Mouse (Mus musculus) left cerebral cortex, postnatal 10 days (tissue): ENCODE data around the gene Atp6v0a1. TPM values are rescaled to one million over a fixed set of nuclear protein-coding genes. Genes with fewer than 3 reads are reported as not detected.

Experiments used
- DNase-seq, 2 experiments: peaks; one replicate each; pipeline ENCODE4 v3.0.0; 2021 to 2022; ENCODE audit warnings: low spot score in 2 of 2, mixed read lengths in 1 of 2; ENCODE audit errors: extremely low spot score in 1 of 2
- intact Hi-C: fragments of 180-260 bp; cut with DNase I; formaldehyde crosslinking; loops from one replicate; pipeline ENCODE4 v1.15.1; 2025
- total RNA-seq, 2 experiments: library from RNA; stranded (reverse); gene quantifications; 2 replicates each; pipeline ENCODE4 v1.2.3; 2021

Gene Atp6v0a1
- total RNA-seq = 100 to 1,000 TPM; 435 to 454 TPM

DNA sequence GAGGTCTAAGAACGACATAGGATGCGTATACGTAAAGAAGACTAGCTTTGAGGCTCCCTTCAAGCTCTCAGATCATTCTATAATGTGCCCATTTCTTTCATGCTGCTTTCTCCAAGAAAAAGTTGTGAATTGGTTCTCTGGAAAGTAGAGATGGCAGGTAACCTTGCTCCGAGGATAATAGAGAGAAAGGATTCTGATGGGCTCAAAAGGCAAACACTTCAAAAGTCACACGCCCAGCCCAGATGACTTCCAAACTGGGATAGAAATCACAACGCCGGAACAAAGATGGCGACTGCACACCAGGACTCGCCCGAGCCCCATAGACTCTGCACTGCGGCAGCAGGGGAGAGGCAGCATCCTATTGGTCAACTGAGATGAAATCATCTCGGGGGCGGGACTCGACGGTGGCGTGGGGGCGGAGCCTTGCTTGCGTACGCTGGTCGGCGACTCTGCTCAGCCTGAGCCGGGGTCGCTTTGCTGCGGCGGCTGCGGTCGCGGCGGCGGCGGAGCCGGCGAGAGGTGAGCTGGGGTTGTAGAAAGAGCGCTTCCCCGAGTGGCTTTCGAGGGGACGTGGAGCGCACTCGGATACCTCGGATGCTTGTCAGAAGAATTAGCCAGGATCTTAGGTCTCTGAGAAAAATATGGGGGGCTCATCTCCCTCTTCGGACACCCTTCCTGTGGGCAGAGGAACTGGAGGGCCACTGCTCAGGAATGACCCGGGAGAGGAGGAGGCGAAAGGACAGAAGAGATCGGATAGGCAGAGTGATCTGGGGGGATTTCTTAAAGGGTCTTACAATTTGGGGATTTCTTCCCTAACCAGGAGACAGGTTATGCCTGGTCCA, at the start of gene Atp6v0a1:
Atp6v0a1 (plus strand) TSS at position 407 of the 842 bp plus-strand sequence.
- DNase-seq = peak; percentile 98
- intact Hi-C loops = no loop called here

- intact Hi-C loops = loop anchor here (5.0 to 10.0 kb wide), 2 partner anchors 195 to 247 kb away; partner anchors contain the start of genes Hcrt, Hspb9 and Kat2a
- peak; percentile 34 to 71 for DNase-seq
Measured at GRCm38 (mm10) chr11:100959464-100959810, 49.8 kb upstream of the Atp6v0a1 start.

- intact Hi-C loops = loop anchor here (5.0 to 10.0 kb wide), 3 partner anchors 195 to 395 kb away; partner anchors contain the start of genes Hcrt, Hspb9 and Kat2a
- DNase-seq = no peak
Measured at GRCm38 (mm10) chr11:100959826-100960225, 49.4 kb upstream of the Atp6v0a1 start.

GRCm38 (mm10) chr11:100960540-100960939, 48.7 kb upstream of the Atp6v0a1 start:
- intact Hi-C loops = loop anchor here (10.0 kb wide), 1 partner anchor 396 kb away; no protein-coding TSS in a partner anchor
- DNase-seq = peak in 1 of 2 experiments; percentile 80

- peak in 1 of 2 experiments; percentile 45 for DNase-seq
- intact Hi-C loops = loop anchor here (10.0 kb wide), 1 partner anchor 398 kb away; no protein-coding TSS in a partner anchor
Measured at GRCm38 (mm10) chr11:100962371-100962911, 46.8 kb upstream of the Atp6v0a1 start.

DNA sequence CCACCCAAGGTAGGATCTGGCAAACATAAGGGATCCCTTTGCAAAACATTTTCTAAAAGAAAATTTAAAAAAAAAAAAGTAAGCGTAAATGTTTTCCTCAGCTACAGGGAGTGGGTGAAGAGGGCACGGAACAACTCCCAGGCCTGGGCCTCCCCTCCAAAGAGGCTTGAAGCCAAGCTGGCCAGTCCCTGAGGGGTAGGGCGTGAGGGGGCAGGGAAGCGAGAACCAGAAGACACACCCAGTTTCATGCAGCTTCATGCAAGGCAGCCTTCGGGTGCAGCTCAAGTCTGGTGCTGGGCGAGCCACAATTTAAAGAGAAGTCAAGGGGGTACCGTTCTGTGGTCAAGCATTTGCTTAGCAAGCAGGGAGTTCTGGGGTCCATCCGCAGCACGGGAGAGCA, 45.6 kb upstream of the Atp6v0a1 start:
- intact Hi-C loops = loop anchor here (10.0 kb wide), 1 partner anchor 399 kb away; no protein-coding TSS in a partner anchor
- peak in 1 of 2 experiments; percentile 45 for DNase-seq

DNA sequence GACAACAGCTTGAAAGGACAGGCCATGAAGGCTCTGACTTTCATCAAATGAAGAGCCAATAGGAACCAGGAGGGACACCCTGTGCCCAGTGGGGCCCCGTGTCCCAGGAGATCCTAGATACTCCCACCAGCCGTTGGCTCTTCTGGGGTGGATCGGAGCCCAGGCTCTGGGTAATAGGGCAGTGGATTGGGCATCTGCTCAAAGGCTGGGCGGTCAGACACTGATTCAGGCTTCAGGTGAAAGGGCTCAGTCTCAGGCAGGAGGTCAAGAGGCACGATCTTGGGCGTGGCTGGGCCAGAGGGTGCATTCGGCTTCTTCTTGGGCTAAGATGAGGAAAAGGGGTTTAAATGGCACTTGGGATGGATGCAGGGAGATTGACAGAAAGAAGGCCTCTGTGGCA, 45.1 kb upstream of the Atp6v0a1 start:
- DNase-seq = no peak
- intact Hi-C loops = loop anchor here (10.0 kb wide), 1 partner anchor 399 kb away; no protein-coding TSS in a partner anchor

- intact Hi-C loops = loop anchor here (10.0 kb wide), 1 partner anchor 400 kb away; no protein-coding TSS in a partner anchor
Measured at GRCm38 (mm10) chr11:100964901-100965542, 44.2 kb upstream of the Atp6v0a1 start.

GRCm38 (mm10) chr11:100965760-100966159, 43.5 kb upstream of the Atp6v0a1 start:
- intact Hi-C loops = loop anchor here (10.0 kb wide), 1 partner anchor 401 kb away; no protein-coding TSS in a partner anchor
- no peak for DNase-seq

More at GRCm38 (mm10) chr11:100964901-100965542, 44.2 kb upstream of the Atp6v0a1 start:
- no peak for DNase-seq

- intact Hi-C loops = loop anchor here (10.0 kb wide), 1 partner anchor 403 kb away; no protein-coding TSS in a partner anchor
- DNase-seq = no peak
Measured at GRCm38 (mm10) chr11:100967376-100967775, 41.9 kb upstream of the Atp6v0a1 start.

DNA sequence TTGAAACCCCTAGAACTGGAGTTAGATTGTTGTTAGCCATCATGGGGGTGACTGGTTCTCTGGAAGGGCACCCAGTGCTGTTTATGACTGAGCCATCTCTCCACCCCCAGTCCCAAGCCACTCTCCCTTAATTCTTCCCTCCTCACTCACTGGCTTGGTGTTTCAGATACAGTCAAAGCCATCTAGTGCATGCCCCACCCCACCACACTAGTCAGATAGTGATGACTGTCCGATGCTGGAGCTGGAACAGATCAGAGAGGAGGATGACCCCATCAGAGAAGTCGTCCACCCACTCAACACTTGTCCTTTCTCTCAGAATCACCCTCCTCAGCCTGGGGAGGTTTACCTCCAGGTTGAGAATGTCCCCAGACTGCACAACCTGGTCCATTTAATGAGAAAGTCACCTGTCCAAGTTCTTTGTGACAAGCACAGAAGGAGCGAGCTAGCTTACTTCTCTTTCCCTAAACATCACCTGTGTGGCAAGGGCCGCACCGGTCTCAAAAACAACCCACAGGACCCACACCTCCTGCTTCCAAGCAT, 41.3 kb upstream of the Atp6v0a1 start:
- intact Hi-C loops = loop anchor here (10.0 kb wide), 1 partner anchor 403 kb away; no protein-coding TSS in a partner anchor
- no peak for DNase-seq

- no peak for DNase-seq
- intact Hi-C loops = loop anchor here (10.0 kb wide), 1 partner anchor 404 kb away; no protein-coding TSS in a partner anchor
Measured at GRCm38 (mm10) chr11:100968501-100968900, 40.8 kb upstream of the Atp6v0a1 start.

GRCm38 (mm10) chr11:100969189-100969743, 40.0 kb upstream of the Atp6v0a1 start:
- peak in 1 of 2 experiments; percentile 31 for DNase-seq
- intact Hi-C loops = loop anchor here (10.0 kb wide), 1 partner anchor 404 kb away; no protein-coding TSS in a partner anchor

- peak in 1 of 2 experiments; percentile 54 for DNase-seq
- intact Hi-C loops = loop anchor here (10.0 kb wide), 1 partner anchor 405 kb away; no protein-coding TSS in a partner anchor
Measured at GRCm38 (mm10) chr11:100969744-100970556, 39.3 kb upstream of the Atp6v0a1 start.

- DNase-seq = peak; percentile 51 to 96
Measured at GRCm38 (mm10) chr11:100970557-100970937, 38.7 kb upstream of the Atp6v0a1 start, which contains the start of gene Cavin1. TSS of gene Cavin1 (minus strand) at chr11:100970887.

GRCm38 (mm10) chr11:100971455-100971854, 37.8 kb upstream of the Atp6v0a1 start:
- intact Hi-C loops = no loop called here
- DNase-seq = no peak

More at GRCm38 (mm10) chr11:100970557-100970937, 38.7 kb upstream of the Atp6v0a1 start, which contains the start of gene Cavin1:
- intact Hi-C loops = no loop called here

DNA sequence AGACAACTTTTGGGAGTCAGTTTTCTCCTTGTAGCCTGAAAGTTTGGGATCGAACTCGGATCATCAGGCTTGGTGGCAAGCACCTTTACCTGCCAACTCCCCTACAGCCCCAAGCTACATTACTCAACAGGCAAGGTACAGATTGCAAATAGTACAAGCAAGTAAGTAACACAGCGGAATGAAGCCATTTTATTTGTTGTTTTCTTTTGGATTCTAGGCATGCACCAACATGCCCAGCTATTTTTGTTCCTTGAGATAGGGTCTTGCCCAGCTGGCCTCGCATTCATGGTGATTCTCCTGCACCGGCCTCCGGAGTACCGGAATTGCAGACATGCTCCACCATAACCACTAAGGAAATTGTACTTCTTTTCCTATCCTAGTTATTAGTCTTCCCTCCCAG, 36.0 kb upstream of the Atp6v0a1 start:
- intact Hi-C loops = no loop called here

More for the DNA sequence above, 36.0 kb upstream of the Atp6v0a1 start:
- no peak for DNase-seq
